Mouse (Mus musculus): ENCODE measurements at regions not wholly inside any gene's neighbourhood (a gene's known extent, or its start where the extent isn't known, plus 50 kb on each side); places are given as distances from the start of the nearest gene placed in this dataset.

GRCm38 (mm10) chr1:144330365-144331050 is 81.5 kb upstream of the Rgs1 start:
- TF ChIP-seq GATA1 (IDR thresholded peaks at IDR 0.05; ENCODE audit: borderline replicate concordance, low read length) = no peak
- 0 out of 2 replicates have a peak, but pooled peaks have one; percentile 7 for TF ChIP-seq FLI1 (IDR thresholded peaks at IDR 0.05; ENCODE audit: low read length)

Data from megakaryocyte, embryonic 14.5 days (primary cell).